Mouse (Mus musculus) brain, embryonic 14.5 days (tissue): ENCODE measurements around the gene Uts2b.

ENCODE experiments used
- CTCF ChIP-seq: fragments of 200-500 bp; IDR thresholded peaks from 2 replicates; pipeline ENCODE4 v1.5.1; 2012; ENCODE audit warnings: inconsistent platforms, mild to moderate bottlenecking, moderate library complexity, borderline replicate concordance; ENCODE audit not compliant: insufficient read depth, insufficient read length; ENCODE audit errors: extremely low read depth
- POLR2A ChIP-seq: fragments of 200-500 bp; IDR thresholded peaks from 2 replicates; pipeline ENCODE4 v1.6.1; 2012; ENCODE audit warnings: mild to moderate bottlenecking, inconsistent platforms, borderline replicate concordance; ENCODE audit not compliant: poor library complexity, insufficient read depth, insufficient read length, severe bottlenecking; ENCODE audit errors: extremely low read depth

GRCm38 (mm10) chr16:27417632-27418031, 47.6 kb upstream of the Uts2b start:
- TF ChIP-seq CTCF (no peak), POLR2A (no peak)
